Comparison of ENCODE assay signal across 8 mouse cellular contexts in genomic region chr8:115157977-115158720, GRCm38 (mm10).
DNase-seq lines count a peak whose midpoint lies in the region; ATAC-seq and TF ChIP-seq lines count a peak whose summit lies in the region.
"Had no signal": no experiment of that assay in that cellular context is flagged by ENCODE, and none has a peak within 500 bp of the region (broad histone marks: within the 10 kb centered on the region; RNA-seq: fewer than 3 reads in every experiment).

No protein-coding gene starts in this region.

- H3K4me3 ChIP-seq in ES-E14 (ENCODE audit: insufficient read depth in 1 of 2, low read depth in 1 of 2, low read length in 2 of 2, poor library complexity in 1 of 2, severe bottlenecking in 1 of 2) = no peak overlapping the region
- H3K4me3 ChIP-seq in forebrain, postnatal 0 days (ENCODE audit: low read depth, low read length) = no peak overlapping the region
- no peak overlapping the region for H3K4me3 ChIP-seq in midbrain, embryonic 14.5 days (replicated peaks; ENCODE audit: low read depth, low read length)

- 20% methylated on average over 12 of the region's 12 CpGs for WGBS in forebrain, postnatal 0 days
- WGBS in midbrain, embryonic 14.5 days = 8% methylated on average over 12 of the region's 12 CpGs

- peaks cover 29% of the 10 kb centered on the region for H3K27me3 ChIP-seq in forebrain, postnatal 0 days (ENCODE audit: insufficient read depth, low read length)
- no peaks in the 10 kb centered on the region for H3K27me3 ChIP-seq in midbrain, embryonic 14.5 days (ENCODE audit: control insufficient read depth, insufficient read depth, low read length)

- peaks cover 8 to 10% of the 10 kb centered on the region in 2 experiments for H3K4me1 ChIP-seq in ES-E14 (ENCODE audit: control insufficient read depth in 2 of 2, insufficient read depth in 2 of 2, low read length in 2 of 2, poor library complexity in 1 of 2)
- 0 out of 2 replicates have a peak, but pooled peaks cover 6% of the 10 kb centered on the region for H3K4me1 ChIP-seq in forebrain, postnatal 0 days (ENCODE audit: insufficient read depth)
- H3K4me1 ChIP-seq in midbrain, embryonic 14.5 days (ENCODE audit: control insufficient read depth, insufficient read depth, low read length) = peaks cover 36% of the 10 kb centered on the region

- no peaks in the 10 kb centered on the region for H3K9me3 ChIP-seq in ES-E14 (ENCODE audit: control insufficient read depth, insufficient read depth, low read depth, low read length)
- H3K9me3 ChIP-seq in forebrain, postnatal 0 days (ENCODE audit: low read length) = no peaks in the 10 kb centered on the region
- H3K9me3 ChIP-seq in midbrain, embryonic 14.5 days (ENCODE audit: control insufficient read depth, low read length) = no peaks in the 10 kb centered on the region

- no peak overlapping the region for H3K9ac ChIP-seq in ES-E14 (ENCODE audit: insufficient read depth, low read depth, low read length, poor library complexity, severe bottlenecking)
- H3K9ac ChIP-seq in forebrain, postnatal 0 days = no peak overlapping the region
- no peak overlapping the region for H3K9ac ChIP-seq in midbrain, embryonic 14.5 days (replicated peaks; ENCODE audit: low read length)

- H3K36me3 ChIP-seq in ES-E14 (ENCODE audit: control insufficient read depth, insufficient read depth, low read length, poor library complexity, severe bottlenecking) = no peaks in the 10 kb centered on the region
- H3K36me3 ChIP-seq in forebrain, postnatal 0 days (ENCODE audit: insufficient read depth) = no peaks in the 10 kb centered on the region
- no peaks in the 10 kb centered on the region for H3K36me3 ChIP-seq in midbrain, embryonic 14.5 days (ENCODE audit: control insufficient read depth, insufficient read depth, low read length)

- no peak for TF ChIP-seq CTCF in forebrain, postnatal 0 days (IDR thresholded peaks at IDR 0.05; ENCODE audit: low read depth)

- peak; percentile 45 for DNase-seq in ES-E14 (ENCODE audit: low read depth, low spot score)
- peak; percentile 53 for DNase-seq in ZHBTc4 (ENCODE audit: low read depth, low spot score)
- DNase-seq in forebrain, postnatal 0 days = peak; percentile 45
- DNase-seq in midbrain, embryonic 14.5 days = peak; percentile 84
- no peak for DNase-seq in adrenal gland, adult 8-10 months
- no peak for DNase-seq in ovary, postnatal 36 days (ENCODE audit: low spot score)
- DNase-seq in gastrocnemius, adult 18-20 months (ENCODE audit: low spot score) = no peak
- DNase-seq: heart, adult 18-20 months had no signal

- no peak overlapping the region for H3K27ac ChIP-seq in ES-E14 (ENCODE audit: insufficient read depth, low read depth, low read length, poor library complexity, severe bottlenecking)
- no peak overlapping the region for H3K27ac ChIP-seq in forebrain, postnatal 0 days (ENCODE audit: low read depth, low read length)
- H3K27ac ChIP-seq in midbrain, embryonic 14.5 days (replicated peaks; ENCODE audit: low read depth, low read length) = peak overlapping the region; percentile 49; the same call in 1 of the 2 replicates

- in situ Hi-C loops in ES-E14 (cut with MboI; ENCODE audit: low sequenced_read_pairs in 2 of 2, unreplicated experiment in 2 of 2) = no loop called here

- ATAC-seq in forebrain, postnatal 0 days = peak; percentile 47
- peak; percentile 92 for ATAC-seq in midbrain, embryonic 14.5 days (ENCODE audit: low FRiP score, low TSS enrichment)

- H3K4me2 ChIP-seq in forebrain, postnatal 0 days (ENCODE audit: low read depth) = peak overlapping the region; percentile 44; the same call in 1 of the 2 replicates
- H3K4me2 ChIP-seq in midbrain, embryonic 14.5 days (ENCODE audit: low read length) = peak overlapping the region; percentile 52

TF ChIP-seq in ES-E14, 5 proteins besides CTCF, POLR2A, EP300 and RAD21:
- TF ChIP-seq MAFK (IDR thresholded peaks at IDR 0.05; ENCODE audit: insufficient read depth, low read depth, low read length) (no peak), HCFC1 (IDR thresholded peaks at IDR 0.05; ENCODE audit: borderline replicate concordance, insufficient read depth, low read length) (no peak), ZNF384 (IDR thresholded peaks at IDR 0.05; ENCODE audit: low read depth, low read length) (no peak), CHD2 (IDR thresholded peaks at IDR 0.05; ENCODE audit: low read depth, low read length) (no peak), ZC3H11A (IDR thresholded peaks at IDR 0.05; ENCODE audit: borderline replicate concordance, low read depth, low read length) (no peak)

Comparison
In these comparisons a context has a peak if more than half of its experiments do, and no peak if none do; other contexts are left out.
1. DNase-seq: peak in ES-E14 (single experiment), ZHBTc4 (single experiment), forebrain, postnatal 0 days (single experiment) and midbrain, embryonic 14.5 days (single experiment); none in adrenal gland, adult 8-10 months (single experiment), ovary, postnatal 36 days (single experiment) and gastrocnemius, adult 18-20 months (single experiment).